Mouse (Mus musculus): ENCODE results near the gene Myo1e.

DNA sequence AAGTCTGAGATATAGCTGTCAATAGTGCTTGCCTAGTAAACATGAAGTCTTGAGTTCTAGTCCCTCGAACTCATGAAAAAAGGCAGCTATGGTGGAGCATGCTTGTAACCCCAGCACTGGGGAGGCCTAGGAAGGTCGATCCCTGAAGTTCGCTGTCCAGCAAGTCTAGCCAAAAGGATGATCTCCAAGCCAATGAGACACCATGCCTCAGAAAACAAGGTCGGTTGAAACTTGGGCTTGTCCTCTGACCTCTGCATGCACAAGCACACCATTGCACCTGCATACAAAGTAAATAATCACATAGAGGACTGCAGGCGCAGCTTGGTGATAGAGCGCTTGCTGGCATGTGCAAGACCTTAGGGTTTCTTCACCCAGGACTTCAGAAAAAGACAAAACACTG is 31.2 kb downstream of the Myo1e start:
- no peak for TF ChIP-seq POLR2AphosphoS2 (IDR thresholded peaks at IDR 0.05; ENCODE audit: low read depth, low read length)
- TF ChIP-seq ZMIZ1 (IDR thresholded peaks at IDR 0.05; ENCODE audit: low read depth, low read length) = no peak
- no peak for TF ChIP-seq EP300 (IDR thresholded peaks at IDR 0.05; ENCODE audit: low read length)
- TF ChIP-seq HCFC1 (IDR thresholded peaks at IDR 0.05; ENCODE audit: low read depth, low read length) = no peak
- TF ChIP-seq ELF1 (IDR thresholded peaks at IDR 0.05; ENCODE audit: low read depth, low read length) = no peak
- TF ChIP-seq CTCF (conservative IDR thresholded peaks at IDR 0.05 in 1 of 2, IDR thresholded peaks at IDR 0.05 in 1 of 2; ENCODE audit: low read depth in 2 of 2, low read length in 2 of 2) = no peak
- TF ChIP-seq RCOR1 (conservative IDR thresholded peaks at IDR 0.05; ENCODE audit: low read depth, low read length) = no peak
- TF ChIP-seq MAFK (IDR thresholded peaks at IDR 0.05; ENCODE audit: insufficient replicate concordance, low read length) = no peak
- TF ChIP-seq USF1 (IDR thresholded peaks at IDR 0.05; ENCODE audit: low read depth, low read length) = no peak
- no peak for TF ChIP-seq MAX (IDR thresholded peaks at IDR 0.05; ENCODE audit: low read length)
